Mouse (Mus musculus) heart, adult 2 months (tissue): ENCODE measurements at regions not wholly inside any gene's neighbourhood (a gene's known extent, or its start where the extent isn't known, plus 50 kb on each side); places are given as distances from the start of the nearest gene placed in this dataset.

Experiments
- DNase-seq, 2 experiments: peaks; one replicate each; pipeline ENCODE4 v3.0.0; 2021
- H3K27ac ChIP-seq: fragments of 200-600 bp; 2 replicates; pipeline ENCODE4 v1.8.1; 2022
- H3K27me3 ChIP-seq: fragments of 200-500 bp; 2 replicates; pipeline ENCODE4 v1.6.1; 2012; ENCODE audit warnings: mild to moderate bottlenecking, low read length, inconsistent platforms, mixed read lengths; ENCODE audit not compliant: control insufficient read depth, insufficient read depth
- H3K36me3 ChIP-seq: fragments of 200-500 bp; 2 replicates; pipeline ENCODE4 v1.6.1; 2012; ENCODE audit warnings: low read length, inconsistent platforms; ENCODE audit not compliant: control insufficient read depth, insufficient read depth
- H3K4me1 ChIP-seq: fragments of 200-500 bp; 2 replicates; pipeline ENCODE4 v1.6.1; 2011; ENCODE audit warnings: low read length; ENCODE audit not compliant: control insufficient read depth, insufficient read depth
- H3K4me3 ChIP-seq: fragments of 200-600 bp; 2 replicates; pipeline ENCODE4 v1.8.1; 2022
- H3K79me2 ChIP-seq: fragments of 200-500 bp; replicated peaks from 2 replicates; pipeline ENCODE4 v1.6.1; 2012; ENCODE audit warnings: mild to moderate bottlenecking, inconsistent platforms, low read length, moderate library complexity, mixed read lengths; ENCODE audit not compliant: control insufficient read depth, insufficient read depth
- H3K9ac ChIP-seq: fragments of 200-500 bp; 2 replicates; pipeline ENCODE4 v1.6.1; 2012; ENCODE audit warnings: low read depth, mild to moderate bottlenecking, control low read depth, inconsistent platforms, low read length, mixed read lengths
- CTCF ChIP-seq: fragments of 200-600 bp; IDR thresholded peaks from 2 replicates; pipeline ENCODE4 v1.8.1; 2022; ENCODE audit warnings: antibody characterized with exemption, mild to moderate bottlenecking, moderate library complexity
- EP300 ChIP-seq: fragments of 200-500 bp; IDR thresholded peaks from 2 replicates; pipeline ENCODE4 v1.6.1; 2011; ENCODE audit warnings: low read depth, low read length, control low read depth; ENCODE audit not compliant: insufficient read depth
- POLR2A ChIP-seq: fragments of 200-500 bp; IDR thresholded peaks from 2 replicates; pipeline ENCODE4 v1.6.1; 2011; ENCODE audit warnings: mild to moderate bottlenecking, low read depth, low read length, control low read depth; ENCODE audit not compliant: insufficient read depth
- WGBS: fragments of 180-500 bp; shearing (Covaris S2); methylation state at CpG from one replicate; pipeline ENCODE4 v1.1.7; 2018; 5-methylcytosine and 5-hydroxymethylcytosine counted together
- intact Hi-C: fragments of 180-260 bp; cut with DNase I; formaldehyde crosslinking; loops from one replicate; pipeline ENCODE4 v1.15.1; 2025

DNA sequence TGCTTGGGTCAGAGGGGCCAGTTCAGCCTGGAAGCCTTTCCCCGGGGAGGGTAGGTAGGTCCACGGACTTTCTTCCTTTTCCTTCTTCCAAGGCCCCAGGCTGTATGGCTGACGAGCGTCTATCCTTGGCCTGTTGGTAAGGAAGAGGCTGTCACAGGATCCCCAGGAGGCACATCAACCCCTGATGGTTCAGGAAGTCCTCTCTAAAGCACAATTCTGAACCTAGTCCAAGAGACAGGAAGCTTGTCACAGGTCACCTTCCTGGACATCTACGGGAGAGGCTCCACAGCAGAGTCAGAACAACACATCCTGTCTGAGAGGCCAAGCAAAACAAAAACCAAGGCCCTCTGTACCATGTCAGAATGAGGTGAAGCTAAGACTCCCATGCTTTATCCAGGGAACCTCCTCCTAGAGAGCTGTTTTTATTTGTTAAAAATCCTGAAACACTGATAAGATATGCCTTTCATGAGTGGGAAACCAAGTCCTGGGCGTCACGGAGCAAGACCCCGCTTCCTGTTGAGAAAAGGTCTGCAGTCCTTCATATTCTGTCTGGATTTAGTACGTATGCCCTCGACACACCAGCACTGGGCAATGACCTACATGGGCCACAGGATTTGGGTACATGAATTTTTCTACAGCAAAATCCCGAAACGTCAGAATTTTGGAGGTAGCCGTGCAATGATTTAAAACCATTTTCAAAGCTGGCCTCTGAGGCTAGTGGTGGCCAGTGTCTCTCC, 52.0 kb upstream of the Snrk start:
- Histone ChIP-seq H3K4me3 (no peak overlapping the region), H3K79me2 (no peaks in the 10 kb centered on the region), H3K27ac (peak overlapping the region; percentile 89), H3K9ac (no peak overlapping the region), H3K27me3 (no peaks in the 10 kb centered on the region), H3K36me3 (peaks cover 5% of the 10 kb centered on the region; the same call in 1 of the 2 replicates), H3K4me1 (peaks cover 25% of the 10 kb centered on the region)
- intact Hi-C loops, result loop anchor here (1.0 to 5.0 kb wide), 6 partner anchors 19 to 122 kb away; no protein-coding TSS in a partner anchor
- TF ChIP-seq POLR2A, result peak; percentile 69; the same call in 1 of the 2 replicates
- TF ChIP-seq CTCF, result no peak
- peak; percentile 99 for TF ChIP-seq EP300
- DNase-seq, result peak; percentile 55 to 77
- WGBS, result 46% methylated on average over 13 of the region's 13 CpGs

DNA sequence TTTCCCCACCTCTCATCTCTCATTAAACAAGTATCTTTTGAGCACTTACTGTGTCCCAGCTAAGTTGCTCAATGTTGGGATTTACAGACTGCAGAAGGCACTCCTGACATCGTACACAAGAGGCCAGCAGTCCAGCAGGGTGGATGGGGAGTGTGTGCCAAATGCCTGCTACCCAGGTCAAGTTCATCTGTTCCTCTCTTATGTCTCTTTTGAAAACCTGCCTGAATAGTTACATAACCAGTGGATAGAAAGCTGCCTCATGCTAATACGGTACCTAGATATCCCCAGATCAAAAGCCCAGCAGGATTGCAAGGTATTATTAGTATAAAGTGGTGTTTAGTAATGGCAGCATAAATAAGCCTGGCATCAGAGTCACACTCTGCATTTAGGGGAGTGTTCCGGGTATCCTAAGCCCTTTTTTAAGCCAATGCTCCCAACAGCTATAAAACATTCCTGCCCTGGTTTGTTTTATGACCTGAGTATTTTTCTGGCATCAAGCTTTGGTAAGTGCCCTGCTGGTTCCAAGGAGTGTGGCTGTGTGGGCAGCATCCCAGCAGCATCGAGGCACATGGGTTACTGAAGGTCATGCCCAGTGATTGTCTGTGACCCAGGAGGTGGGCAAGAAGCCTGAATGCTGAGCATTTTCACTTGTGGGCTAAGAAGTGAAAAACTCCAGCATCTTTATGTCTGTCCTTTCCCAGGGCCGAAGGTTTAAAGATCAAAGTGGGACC, 59.1 kb upstream of the Pomgnt2 start:
- intact Hi-C loops, result no loop called here
- WGBS, result 70% methylated on average over 5 of the region's 5 CpGs
- Histone ChIP-seq H3K9ac (no peak overlapping the region), H3K4me1 (peaks cover 4% of the 10 kb centered on the region), H3K36me3 (no peaks in the 10 kb centered on the region), H3K79me2 (no peaks in the 10 kb centered on the region), H3K27me3 (no peaks in the 10 kb centered on the region), H3K27ac (no peak overlapping the region), H3K4me3 (no peak overlapping the region)
- no peak for DNase-seq
- TF ChIP-seq CTCF (peak; percentile 11; the same call in 1 of the 2 replicates), EP300 (no peak)

DNA sequence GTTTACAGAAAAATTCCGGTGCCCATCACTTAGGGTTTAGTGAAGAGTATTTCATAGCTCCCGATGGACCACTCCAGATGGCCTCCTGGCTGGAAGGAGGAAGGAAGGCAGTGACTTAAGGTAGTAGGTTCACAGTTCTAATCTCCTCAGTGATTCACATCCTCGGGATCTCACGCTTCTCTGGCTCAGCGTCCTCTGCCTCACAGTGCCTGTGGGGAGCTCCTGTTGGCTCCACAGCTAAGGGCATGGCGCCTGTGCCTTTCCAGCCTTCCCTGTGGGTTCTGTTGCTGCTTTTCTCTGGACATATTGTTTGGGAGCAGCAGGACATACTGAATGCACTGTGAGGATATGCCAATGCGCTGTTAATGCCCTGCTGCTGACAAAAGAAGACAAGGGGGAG, 54.8 kb upstream of the Pomgnt2 start:
- TF ChIP-seq EP300 (no peak), POLR2A (no peak), CTCF (no peak)
- no peak for DNase-seq
- peak overlapping the region; percentile 45 for H3K27ac ChIP-seq
- no peaks in the 10 kb centered on the region for H3K36me3 ChIP-seq
- intact Hi-C loops, result no loop called here
- 44% methylated on average over 7 of the region's 7 CpGs for WGBS
- peaks cover 3% of the 10 kb centered on the region for H3K4me1 ChIP-seq
- H3K4me3 ChIP-seq, result no peak overlapping the region
- no peaks in the 10 kb centered on the region for H3K27me3 ChIP-seq
- no peaks in the 10 kb centered on the region for H3K79me2 ChIP-seq
- H3K9ac ChIP-seq, result no peak overlapping the region

DNA sequence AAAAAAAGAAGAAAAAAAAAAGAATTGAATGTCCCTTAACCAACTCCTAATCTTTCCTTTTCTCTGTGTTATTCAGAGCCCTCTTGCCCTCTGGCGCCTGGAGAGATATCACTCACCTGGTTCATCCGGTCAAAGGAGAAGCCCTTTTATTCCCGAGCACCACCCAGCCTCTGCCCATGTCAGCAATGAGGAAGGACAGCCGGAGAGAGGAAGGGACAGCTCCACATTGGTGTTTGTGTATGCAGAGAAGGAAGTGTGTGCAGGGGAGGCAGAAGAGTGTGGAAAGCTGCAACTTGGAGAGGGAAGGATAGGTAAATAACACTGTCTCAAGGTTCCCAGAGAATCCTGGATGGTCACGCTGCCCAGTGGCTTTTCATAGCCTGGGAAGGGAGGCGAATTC, 54.2 kb upstream of the Pomgnt2 start:
- no peaks in the 10 kb centered on the region for H3K27me3 ChIP-seq
- 45% methylated on average over 6 of the region's 6 CpGs for WGBS
- DNase-seq, result no peak
- H3K9ac ChIP-seq, result no peak overlapping the region
- no peak overlapping the region for H3K4me3 ChIP-seq
- peaks cover 3% of the 10 kb centered on the region for H3K4me1 ChIP-seq
- no peaks in the 10 kb centered on the region for H3K36me3 ChIP-seq
- H3K27ac ChIP-seq, result peak overlapping the region; percentile 45
- H3K79me2 ChIP-seq, result no peaks in the 10 kb centered on the region
- TF ChIP-seq POLR2A (no peak), EP300 (0 out of 2 replicates have a peak, but pooled peaks have one; percentile 10)
- intact Hi-C loops, result no loop called here

DNA sequence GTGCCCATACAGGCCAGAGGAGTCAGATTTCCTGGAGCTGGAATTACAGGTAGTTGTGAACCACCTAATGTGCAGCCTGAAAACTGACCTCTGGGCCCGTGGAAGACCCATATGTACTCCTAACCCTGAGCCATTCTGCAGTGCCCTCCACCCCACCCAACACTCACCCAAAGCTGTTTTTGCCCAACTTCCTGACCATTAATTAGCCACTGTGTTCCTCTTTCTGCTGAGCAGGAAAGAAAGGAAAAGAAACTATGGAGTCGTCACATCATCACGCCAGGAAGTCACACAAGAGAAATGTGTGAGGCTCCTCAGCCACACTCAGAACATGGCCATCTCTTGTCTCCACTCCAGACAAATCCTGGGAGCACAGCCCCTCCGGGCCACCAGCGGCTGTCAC, 52.1 kb upstream of the Pomgnt2 start:
- H3K79me2 ChIP-seq, result no peaks in the 10 kb centered on the region
- no peaks in the 10 kb centered on the region for H3K27me3 ChIP-seq
- H3K9ac ChIP-seq, result no peak overlapping the region
- no peak for DNase-seq
- WGBS, result 59% methylated on average over 5 of the region's 5 CpGs
- TF ChIP-seq CTCF, result no peak
- no peak for TF ChIP-seq POLR2A
- no peak for TF ChIP-seq EP300
- H3K27ac ChIP-seq, result no peak overlapping the region
- no peak overlapping the region for H3K4me3 ChIP-seq
- intact Hi-C loops, result no loop called here
- no peaks in the 10 kb centered on the region for H3K36me3 ChIP-seq
- H3K4me1 ChIP-seq, result peaks cover 5% of the 10 kb centered on the region

DNA sequence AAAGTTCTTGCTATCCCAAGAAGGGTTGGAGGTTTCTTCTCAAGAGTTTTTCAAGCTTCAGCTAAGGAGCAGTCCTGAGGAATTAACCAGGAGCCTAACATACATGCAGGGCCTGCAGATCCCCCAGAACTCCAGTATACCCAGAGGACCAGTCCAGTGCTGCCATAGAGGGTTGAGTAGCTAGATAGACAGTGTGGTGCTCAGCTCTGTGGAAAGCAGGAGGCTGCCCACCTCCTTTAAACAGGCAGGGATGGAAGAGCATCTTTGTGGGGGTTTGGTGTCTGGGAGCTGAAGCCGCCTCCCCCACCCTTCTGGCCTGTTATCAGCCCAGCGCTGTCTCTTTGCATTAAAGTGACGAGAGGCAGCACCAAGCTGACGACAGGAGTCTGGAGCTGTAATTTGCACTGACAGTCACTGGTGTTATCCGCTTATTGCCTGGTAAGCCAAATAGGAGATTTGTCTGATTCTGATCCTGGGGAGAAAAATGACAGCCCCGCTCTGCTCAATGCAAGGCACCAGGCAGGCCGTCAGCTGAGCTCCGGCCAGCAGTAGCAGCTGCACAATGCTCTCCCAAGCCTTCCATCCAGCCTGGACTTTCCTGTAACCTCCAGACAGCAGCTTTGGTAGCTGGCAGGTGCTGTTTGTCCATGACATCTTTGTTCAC, 51.2 kb upstream of the Pomgnt2 start:
- no peak overlapping the region for H3K9ac ChIP-seq

More for the DNA sequence above, 51.2 kb upstream of the Pomgnt2 start:
- Histone ChIP-seq H3K27ac (peak overlapping the region; percentile 5; the same call in 1 of the 2 replicates), H3K27me3 (no peaks in the 10 kb centered on the region), H3K4me1 (peaks cover 5% of the 10 kb centered on the region), H3K4me3 (no peak overlapping the region), H3K36me3 (no peaks in the 10 kb centered on the region), H3K79me2 (no peaks in the 10 kb centered on the region)
- WGBS, result 75% methylated on average over 8 of the region's 8 CpGs
- intact Hi-C loops, result no loop called here
- DNase-seq, result no peak
- TF ChIP-seq EP300 (no peak), POLR2A (no peak), CTCF (no peak)
